Mouse (Mus musculus) layer of hippocampus, adult 11-12 months (tissue): ENCODE data around the gene Nol3.
A peak's percentile ranks its signal among the peaks of the same experiment; 100 is the strongest.

Source experiments
- DNase-seq: peaks from one replicate; pipeline ENCODE4 v3.0.0; 2022; ENCODE audit warnings: low spot score

The Nol3 gene

GRCm38 (mm10) chr8:105263244-105263912, 12.6 kb upstream of the Nol3 start:
- no peak for DNase-seq

GRCm38 (mm10) chr8:105264024-105264982, 11.6 kb upstream of the Nol3 start, which contains the start of the genes Tradd and Fbxl8:
Tradd (minus strand) TSS chr8:105264609.
Fbxl8 (plus strand) TSS chr8:105264648.
- no peak for DNase-seq

GRCm38 (mm10) chr8:105265128-105265527, 10.8 kb upstream of the Nol3 start:
- DNase-seq, result no peak

- DNase-seq, result no peak
Measured at GRCm38 (mm10) chr8:105266775-105267174, 9.2 kb upstream of the Nol3 start.

- peak; percentile 77 for DNase-seq
Measured at GRCm38 (mm10) chr8:105268342-105269074, 7.4 kb upstream of the Nol3 start.

GRCm38 (mm10) chr8:105269075-105269458, 6.9 kb upstream of the Nol3 start:
- no peak for DNase-seq

GRCm38 (mm10) chr8:105269461-105269947, 6.4 kb upstream of the Nol3 start, which contains the start of gene Hsf4:
Hsf4 (plus strand) TSS chr8:105269801.
- peak; percentile 48 for DNase-seq

- no peak for DNase-seq
Measured at GRCm38 (mm10) chr8:105270101-105270915, 5.6 kb upstream of the Nol3 start.

GRCm38 (mm10) chr8:105270916-105271186, 5.1 kb upstream of the Nol3 start:
- DNase-seq, result no peak

GRCm38 (mm10) chr8:105275387-105275786, 553 bp upstream of the Nol3 start:
- no peak for DNase-seq

- no peak for DNase-seq
Measured at GRCm38 (mm10) chr8:105276292-105277120, 566 bp downstream of the Nol3 start.

- DNase-seq, result peak; percentile 89
Measured at GRCm38 (mm10) chr8:105278911-105279334, 3.0 kb downstream of the Nol3 start.

- DNase-seq, result no peak
Measured at GRCm38 (mm10) chr8:105280567-105280966, 4.6 kb downstream of the Nol3 start.

- no peak for DNase-seq
Measured at GRCm38 (mm10) chr8:105281821-105282220, 5.9 kb downstream of the Nol3 start.

GRCm38 (mm10) chr8:105282239-105282638, 6.3 kb downstream of the Nol3 start:
- DNase-seq, result no peak

GRCm38 (mm10) chr8:105283074-105283473, 7.1 kb downstream of the Nol3 start:
- peak; percentile 50 for DNase-seq

- no peak for DNase-seq
Measured at GRCm38 (mm10) chr8:105285514-105285913, 9.6 kb downstream of the Nol3 start.

GRCm38 (mm10) chr8:105286907-105287306, 11.0 kb downstream of the Nol3 start:
- DNase-seq, result no peak

GRCm38 (mm10) chr8:105288231-105288630, 12.3 kb downstream of the Nol3 start:
- no peak for DNase-seq

- peak; percentile 96 for DNase-seq
Measured at GRCm38 (mm10) chr8:105288958-105289732, 13.2 kb downstream of the Nol3 start.
